Mouse (Mus musculus): ENCODE measurements at regions not wholly inside any gene's neighbourhood (a gene's known extent, or its start where the extent isn't known, plus 50 kb on each side); places are given as distances from the start of the nearest gene placed in this dataset.

GRCm38 (mm10) chr2:148171113-148171512 lies 124.3 kb upstream of the Foxa2 start:
- TF ChIP-seq CTCF (IDR thresholded peaks at IDR 0.05; ENCODE audit: low read depth, low read length) (no peak), POLR2A (IDR thresholded peaks at IDR 0.05; ENCODE audit: insufficient read depth, low read length) (no peak), EP300 (IDR thresholded peaks at IDR 0.05; ENCODE audit: insufficient read depth, low read depth, low read length) (no peak)
